Mouse (Mus musculus) neural tube, embryonic 11.5 days (tissue): ENCODE results near the gene Hoxb4. TPM values are rescaled to one million over a fixed set of nuclear protein-coding genes. Genes with fewer than 3 reads are reported as not detected.
A peak's percentile ranks its signal among the peaks of the same experiment; 100 is the strongest.

Experiments
- ATAC-seq: fragments of 200-750 bp; cut with Nextera tagmentation; 2 replicates; pipeline ENCODE4 v1.8.0; 2017; ENCODE audit warnings: moderate number of reproducible peaks, mild to moderate bottlenecking, moderate TSS enrichment, moderate library complexity; ENCODE audit not compliant: insufficient read depth, low FRiP score, low TSS enrichment
- DNase-seq: peaks from one replicate; pipeline ENCODE4 v3.0.0-alpha.2; 2015; ENCODE audit warnings: low spot score
- H3K27ac ChIP-seq: fragments of 300-500 bp; sonication (generic); 2 replicates; pipeline ENCODE4 v1.5.1; 2014; ENCODE audit warnings: low read depth, mild to moderate bottlenecking, low read length
- H3K27me3 ChIP-seq: fragments of 300-500 bp; sonication (generic); 2 replicates; pipeline ENCODE4 v1.6.1; 2014; ENCODE audit warnings: mild to moderate bottlenecking, low read length, mixed read lengths; ENCODE audit not compliant: control insufficient read depth, insufficient read depth
- H3K36me3 ChIP-seq: fragments of 300-500 bp; sonication (generic); 2 replicates; pipeline ENCODE4 v1.6.1; 2014; ENCODE audit warnings: mild to moderate bottlenecking, low read length, moderate library complexity, mixed read lengths; ENCODE audit not compliant: control insufficient read depth, insufficient read depth
- H3K4me1 ChIP-seq: fragments of 300-500 bp; sonication (generic); 2 replicates; pipeline ENCODE4 v1.6.1; 2014; ENCODE audit warnings: low read length, mixed read lengths; ENCODE audit not compliant: control insufficient read depth, insufficient read depth
- H3K4me2 ChIP-seq: fragments of 300-500 bp; sonication (generic); 2 replicates; pipeline ENCODE4 v1.6.1; 2014; ENCODE audit warnings: low read depth, mild to moderate bottlenecking, moderate library complexity
- H3K4me3 ChIP-seq: fragments of 300-500 bp; sonication (generic); 2 replicates; pipeline ENCODE4 v1.5.1; 2014; ENCODE audit warnings: low read depth, low read length
- H3K9ac ChIP-seq: fragments of 300-500 bp; sonication (generic); 2 replicates; pipeline ENCODE4 v1.6.1; 2014; ENCODE audit warnings: mild to moderate bottlenecking, low read length
- H3K9me3 ChIP-seq: fragments of 300-500 bp; sonication (generic); 2 replicates; pipeline ENCODE4 v1.6.1; 2016; ENCODE audit warnings: low read length; ENCODE audit not compliant: control insufficient read depth
- WGBS: fragments of 180-500 bp; shearing (Covaris S2); extraction: QIAGEN DNeasy Blood & Tissue Kit; methylation state at CpG from one replicate; pipeline ENCODE4 v1.1.7; 2014; 5-methylcytosine and 5-hydroxymethylcytosine counted together
- polyA plus RNA-seq: library from polyadenylated mRNA; unstranded; fragments of >200 nt; fragmentation: Nextera tagmentation; extraction: Ambion mirVana; gene quantifications from 2 replicates; pipeline ENCODE4 v1.2.1, GENCODE M21; 2014

Gene Hoxb4
- polyA plus RNA-seq, 1 experiment from 2014 or later = 3.8 TPM

DNA sequence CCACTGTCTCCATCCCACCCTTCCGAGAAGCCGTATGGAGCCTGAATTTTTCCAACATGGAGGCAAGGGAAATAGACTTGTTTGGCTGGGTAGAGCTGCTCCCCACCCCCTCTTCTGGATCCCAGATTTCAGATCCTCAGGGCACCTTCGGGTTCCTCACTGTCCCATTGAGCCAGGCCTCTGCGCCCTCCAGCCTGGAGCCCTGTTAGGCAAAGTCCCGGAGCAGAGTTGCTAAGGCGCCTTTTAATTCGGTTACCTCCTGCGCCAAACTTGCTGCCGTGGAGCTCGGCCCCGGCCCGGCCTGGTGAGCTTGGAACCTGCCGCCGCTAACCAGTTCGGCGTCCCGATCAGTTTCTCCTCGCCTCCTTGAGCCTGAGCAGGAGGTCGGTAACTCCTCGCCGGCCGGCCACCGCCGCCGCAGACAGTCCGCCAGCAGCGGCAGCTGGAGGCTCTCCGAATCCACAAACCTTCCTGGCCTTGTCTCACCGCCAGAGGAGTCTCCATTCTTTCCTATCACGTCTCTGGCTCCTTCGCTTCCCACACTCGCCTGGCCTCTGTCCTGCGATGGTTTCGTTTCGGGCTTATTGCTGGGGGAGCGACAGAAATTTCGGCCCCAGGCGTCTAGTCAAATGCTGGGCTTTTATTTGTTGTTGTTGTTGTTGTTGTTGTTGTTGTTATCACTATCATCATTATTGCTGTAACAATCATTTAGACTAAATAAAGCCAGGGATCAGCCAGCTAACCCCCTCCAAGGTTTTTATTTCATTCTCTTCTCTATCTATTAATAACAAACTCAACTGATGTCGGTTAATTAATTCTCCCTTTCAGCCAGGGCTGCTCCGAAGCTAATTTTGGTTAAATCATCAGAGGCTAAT lies 23.9 kb downstream of the Hoxb4 start:
- Histone ChIP-seq H3K9me3 (no peaks in the 10 kb centered on the region), H3K4me2 (peak overlapping the region; percentile 100), H3K4me1 (peaks cover 86% of the 10 kb centered on the region), H3K9ac (peak overlapping the region; percentile 99), H3K27me3 (no peaks in the 10 kb centered on the region), H3K36me3 (peaks cover 5% of the 10 kb centered on the region), H3K4me3 (peak overlapping the region; percentile 60), H3K27ac (peak overlapping the region; percentile 100)
- DNase-seq (peak; percentile 59), ATAC-seq (no peak)
- 1% methylated on average over 40 of the region's 40 CpGs for whole genome bisulfite sequencing

GRCm38 (mm10) chr11:96342576-96342930 lies 24.5 kb downstream of the Hoxb4 start:
- WGBS = 1% methylated on average over 4 of the region's 4 CpGs
- Histone ChIP-seq H3K27ac (peak overlapping the region; percentile 100), H3K9ac (peak overlapping the region; percentile 99), H3K27me3 (no peaks in the 10 kb centered on the region), H3K9me3 (no peaks in the 10 kb centered on the region), H3K4me2 (peak overlapping the region; percentile 100), H3K4me1 (peaks cover 83% of the 10 kb centered on the region), H3K36me3 (peaks cover 5% of the 10 kb centered on the region), H3K4me3 (peak overlapping the region; percentile 60)
- DNase-seq (peak; percentile 39), ATAC-seq (no peak)

DNA sequence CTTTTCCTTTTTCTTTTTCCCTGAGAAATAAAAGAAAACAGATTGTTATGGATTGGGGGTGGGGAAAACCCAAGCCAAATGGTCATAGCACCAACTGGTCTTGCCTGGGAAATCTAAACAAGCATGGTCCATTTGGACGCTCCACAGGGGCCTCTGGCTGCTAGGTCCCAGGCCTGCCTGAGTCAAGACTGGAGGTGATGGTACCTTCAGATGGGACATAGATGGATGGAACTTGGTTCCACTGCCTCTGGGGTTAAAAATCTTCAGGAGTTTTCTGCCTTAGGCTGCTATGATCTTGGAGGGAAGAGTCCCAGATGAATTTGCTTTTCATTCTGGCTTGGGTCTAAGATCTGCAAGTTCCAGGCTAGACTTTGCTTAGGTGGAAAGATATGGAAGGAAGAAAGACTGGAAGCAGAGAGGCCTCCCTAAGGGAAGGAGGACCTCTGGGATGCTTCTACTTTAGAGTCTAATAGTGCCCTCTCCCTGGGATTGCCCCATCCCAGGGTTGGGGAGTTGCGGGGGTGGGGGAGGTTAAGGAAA lies 25.2 kb downstream of the Hoxb4 start:
- DNase-seq (peak; percentile 63), ATAC-seq (no peak)
- Histone ChIP-seq H3K27ac (peak overlapping the region; percentile 100), H3K4me3 (peak overlapping the region; percentile 60), H3K36me3 (peaks cover 5% of the 10 kb centered on the region), H3K4me2 (peak overlapping the region; percentile 100), H3K9ac (peak overlapping the region; percentile 99), H3K9me3 (no peaks in the 10 kb centered on the region), H3K4me1 (peaks cover 80% of the 10 kb centered on the region), H3K27me3 (no peaks in the 10 kb centered on the region)
- 11% methylated on average over 2 of the region's 2 CpGs for WGBS

DNA sequence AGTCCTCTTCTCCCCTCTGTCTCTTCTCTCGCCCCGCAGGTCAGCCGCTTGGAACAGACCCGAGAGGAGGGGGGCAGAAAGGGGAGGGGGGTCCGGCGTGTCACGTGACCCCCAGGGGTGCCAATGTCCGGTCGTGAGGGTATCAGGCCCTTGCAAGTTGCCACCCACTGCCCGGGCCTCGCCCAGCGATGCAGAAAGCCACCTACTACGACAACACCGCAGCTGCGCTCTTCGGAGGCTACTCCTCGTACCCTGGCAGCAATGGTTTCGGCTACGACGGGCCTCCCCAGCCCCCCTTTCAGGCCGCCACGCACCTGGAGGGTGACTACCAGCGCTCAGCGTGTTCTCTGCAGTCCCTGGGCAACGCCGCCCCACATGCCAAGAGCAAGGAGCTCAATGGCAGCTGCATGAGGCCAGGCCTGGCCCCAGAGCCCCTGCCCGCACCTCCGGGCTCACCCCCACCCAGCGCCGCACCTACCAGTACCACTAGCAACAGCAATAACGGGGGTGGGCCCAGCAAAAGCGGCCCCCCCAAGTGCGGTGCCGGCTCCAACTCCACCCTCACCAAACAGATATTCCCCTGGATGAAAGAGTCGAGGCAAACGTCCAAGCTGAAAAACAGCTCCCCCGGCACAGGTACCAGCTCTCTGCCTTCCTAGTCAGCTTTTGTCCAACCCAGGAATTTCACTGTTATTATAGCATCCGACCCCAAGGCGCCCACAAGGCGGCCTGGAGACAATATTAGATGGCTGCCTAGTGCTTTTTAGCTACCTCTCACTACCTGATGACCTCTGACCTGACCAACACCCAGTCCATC lies 26.2 kb downstream of the Hoxb4 start:
- Histone ChIP-seq H3K9me3 (no peaks in the 10 kb centered on the region), H3K4me1 (peaks cover 77% of the 10 kb centered on the region), H3K27ac (peak overlapping the region; percentile 100), H3K4me3 (peak overlapping the region; percentile 41), H3K9ac (peak overlapping the region; percentile 99), H3K36me3 (peaks cover 5% of the 10 kb centered on the region), H3K27me3 (no peaks in the 10 kb centered on the region), H3K4me2 (peak overlapping the region; percentile 100)
- DNase-seq (peak; percentile 84), ATAC-seq (no peak)
- WGBS = 4% methylated on average over 40 of the region's 40 CpGs

DNA sequence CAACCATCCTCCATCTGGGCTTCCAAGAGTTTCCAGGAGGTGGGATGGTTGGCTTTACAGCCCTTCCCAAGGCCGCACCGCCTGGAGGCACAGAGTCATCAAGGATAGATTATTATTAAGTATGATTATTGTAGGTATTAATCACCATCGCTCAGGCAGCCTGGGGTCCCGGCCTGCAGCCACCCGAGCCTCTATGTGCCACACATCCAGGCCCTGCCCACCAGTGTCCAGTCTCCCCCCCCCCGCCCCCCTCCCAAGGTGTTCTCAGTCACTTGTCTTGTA lies 26.8 kb downstream of the Hoxb4 start:
- H3K9ac ChIP-seq = peak overlapping the region; percentile 99

GRCm38 (mm10) chr11:96345220-96345892 lies 27.3 kb downstream of the Hoxb4 start:
- H3K9ac ChIP-seq = peak overlapping the region; percentile 99
- 1% methylated on average over 39 of the region's 56 CpGs for WGBS
- H3K36me3 ChIP-seq = peaks cover 5% of the 10 kb centered on the region
- H3K4me3 ChIP-seq = peak overlapping the region; percentile 41
- peaks cover 75% of the 10 kb centered on the region for H3K4me1 ChIP-seq
- no peaks in the 10 kb centered on the region for H3K27me3 ChIP-seq
- peak overlapping the region; percentile 100 for H3K27ac ChIP-seq
- no peaks in the 10 kb centered on the region for H3K9me3 ChIP-seq
- peak overlapping the region; percentile 100 for H3K4me2 ChIP-seq
- peak; percentile 68 for DNase-seq
- no peak for ATAC-seq

More for the DNA sequence above, 26.8 kb downstream of the Hoxb4 start:
- Histone ChIP-seq H3K4me2 (peak overlapping the region; percentile 100), H3K36me3 (peaks cover 5% of the 10 kb centered on the region), H3K9me3 (no peaks in the 10 kb centered on the region), H3K27ac (peak overlapping the region; percentile 100), H3K4me1 (peaks cover 76% of the 10 kb centered on the region), H3K4me3 (peak overlapping the region; percentile 41), H3K27me3 (no peaks in the 10 kb centered on the region)
- DNase-seq (peak; percentile 76), ATAC-seq (no peak)
- WGBS = 2% methylated on average over 6 of the region's 6 CpGs

GRCm38 (mm10) chr11:96345893-96346806 lies 28.1 kb downstream of the Hoxb4 start:
- H3K4me3 ChIP-seq = peak overlapping the region; percentile 41

More at GRCm38 (mm10) chr11:96345893-96346806, 28.1 kb downstream of the Hoxb4 start:
- DNase-seq (peak; percentile 70), ATAC-seq (no peak)
- WGBS = 2% methylated on average over 44 of the region's 45 CpGs
- H3K9ac ChIP-seq = peak overlapping the region; percentile 99
- H3K4me2 ChIP-seq = peak overlapping the region; percentile 100
- H3K27me3 ChIP-seq = no peaks in the 10 kb centered on the region
- no peaks in the 10 kb centered on the region for H3K9me3 ChIP-seq
- peaks cover 5% of the 10 kb centered on the region for H3K36me3 ChIP-seq
- peaks cover 83% of the 10 kb centered on the region for H3K4me1 ChIP-seq
- peak overlapping the region; percentile 100 for H3K27ac ChIP-seq
